11 mouse cellular contexts compared by ENCODE assay signal in genomic region chr5:27348181-27349095, GRCm38 (mm10).
DNase-seq lines count a peak whose midpoint lies in the region; ATAC-seq and TF ChIP-seq lines count a peak whose summit lies in the region.
"Had no signal": no experiment of that assay in that cellular context is flagged by ENCODE, and none has a peak within 500 bp of the region (broad histone marks: within the 10 kb centered on the region; RNA-seq: fewer than 3 reads in every experiment).

No protein-coding gene starts in this region.

- peak overlapping the region; percentile 26; the same call in 1 of the 2 replicates for H3K27ac ChIP-seq in midbrain, embryonic 13.5 days
- no peak overlapping the region for H3K27ac ChIP-seq in midbrain, embryonic 11.5 days (ENCODE audit: low read depth, low read length)
- H3K27ac ChIP-seq in forebrain, postnatal 0 days (ENCODE audit: low read depth, low read length), result peak overlapping the region; percentile 9; the same call in 1 of the 2 replicates
- H3K27ac ChIP-seq in olfactory bulb, adult 2 months (ENCODE audit: insufficient read depth, low read depth, low read length), result peak overlapping the region; percentile 61; the same call in 1 of the 2 replicates
- H3K27ac ChIP-seq: liver, embryonic 13.5 days had no signal

- WGBS in midbrain, embryonic 13.5 days, result 54% methylated on average over 5 of the region's 5 CpGs
- 63% methylated on average over 5 of the region's 5 CpGs for WGBS in midbrain, embryonic 11.5 days
- WGBS in forebrain, postnatal 0 days, result 36% methylated on average over 5 of the region's 5 CpGs
- 34% methylated on average over 5 of the region's 5 CpGs for WGBS in olfactory bulb, adult 2 months

- H3K36me3 ChIP-seq in midbrain, embryonic 13.5 days, result no peaks in the 10 kb centered on the region
- no peaks in the 10 kb centered on the region for H3K36me3 ChIP-seq in midbrain, embryonic 11.5 days (ENCODE audit: control insufficient read depth, insufficient read depth, low read length)
- H3K36me3 ChIP-seq in forebrain, postnatal 0 days (ENCODE audit: insufficient read depth), result no peaks in the 10 kb centered on the region
- H3K36me3 ChIP-seq: heart, embryonic 12.5 days; liver, embryonic 13.5 days had no signal

- no peak for ATAC-seq in midbrain, embryonic 13.5 days
- no peak for ATAC-seq in midbrain, embryonic 11.5 days (ENCODE audit: low FRiP score)
- ATAC-seq in forebrain, postnatal 0 days, result peak; percentile 47; the same call in 1 of the 2 replicates

- no peak for TF ChIP-seq POLR2A in olfactory bulb, adult 2 months (IDR thresholded peaks at IDR 0.05; ENCODE audit: insufficient read depth, low read depth, low read length)

- no peaks in the 10 kb centered on the region for H3K9me3 ChIP-seq in midbrain, embryonic 13.5 days
- no peaks in the 10 kb centered on the region for H3K9me3 ChIP-seq in midbrain, embryonic 11.5 days (ENCODE audit: control insufficient read depth, low read length)
- H3K9me3 ChIP-seq in forebrain, postnatal 0 days (ENCODE audit: low read length), result no peaks in the 10 kb centered on the region
- H3K9me3 ChIP-seq: heart, embryonic 12.5 days; liver, embryonic 13.5 days had no signal

- H3K4me2 ChIP-seq in midbrain, embryonic 13.5 days (replicated peaks), result no peak overlapping the region
- no peak overlapping the region for H3K4me2 ChIP-seq in midbrain, embryonic 11.5 days
- no peak overlapping the region for H3K4me2 ChIP-seq in forebrain, postnatal 0 days (ENCODE audit: low read depth)
- H3K4me2 ChIP-seq: heart, embryonic 12.5 days; liver, embryonic 13.5 days had no signal

- no peaks in the 10 kb centered on the region for H3K27me3 ChIP-seq in midbrain, embryonic 13.5 days
- no peaks in the 10 kb centered on the region for H3K27me3 ChIP-seq in midbrain, embryonic 11.5 days (ENCODE audit: control insufficient read depth, insufficient read depth, low read length)
- no peaks in the 10 kb centered on the region for H3K27me3 ChIP-seq in forebrain, postnatal 0 days (ENCODE audit: insufficient read depth, low read length)
- H3K27me3 ChIP-seq: heart, embryonic 12.5 days; liver, embryonic 13.5 days had no signal

- no peak overlapping the region for H3K4me3 ChIP-seq in midbrain, embryonic 13.5 days (replicated peaks)
- H3K4me3 ChIP-seq in midbrain, embryonic 11.5 days (ENCODE audit: low read depth, low read length), result no peak overlapping the region
- H3K4me3 ChIP-seq in forebrain, postnatal 0 days (ENCODE audit: low read depth, low read length), result no peak overlapping the region
- H3K4me3 ChIP-seq in olfactory bulb, adult 2 months (ENCODE audit: insufficient read depth, low read depth, low read length), result no peak overlapping the region
- H3K4me3 ChIP-seq: heart, embryonic 12.5 days; liver, embryonic 13.5 days had no signal

- peak; percentile 58 to 86 for DNase-seq in adrenal gland, adult (ENCODE audit: inconsistent age in 2 of 2, low spot score in 1 of 2)
- no peak for DNase-seq in adrenal gland, postnatal 4 days (ENCODE audit: low spot score in 2 of 2)
- no peak for DNase-seq in midbrain, embryonic 11.5 days (ENCODE audit: low spot score, missing footprints)
- no peak for DNase-seq in forebrain, postnatal 0 days
- DNase-seq in lung, postnatal 25 days (ENCODE audit: low spot score), result no peak
- no peak for DNase-seq in lung, adult 18-20 months
- DNase-seq: liver, embryonic 13.5 days; lung, postnatal 36 days had no signal

- no peak for TF ChIP-seq CTCF in forebrain, postnatal 0 days (IDR thresholded peaks at IDR 0.05; ENCODE audit: low read depth)
- no peak for TF ChIP-seq CTCF in olfactory bulb, adult 2 months (IDR thresholded peaks at IDR 0.05; ENCODE audit: insufficient read depth, low read depth, low read length)

- no peak overlapping the region for H3K9ac ChIP-seq in midbrain, embryonic 13.5 days (replicated peaks)
- no peak overlapping the region for H3K9ac ChIP-seq in midbrain, embryonic 11.5 days (ENCODE audit: low read length)
- H3K9ac ChIP-seq in forebrain, postnatal 0 days, result no peak overlapping the region
- H3K9ac ChIP-seq: heart, embryonic 12.5 days; liver, embryonic 13.5 days had no signal

- peaks cover 14% of the 10 kb centered on the region for H3K4me1 ChIP-seq in midbrain, embryonic 13.5 days (replicated peaks)
- peaks cover 10% of the 10 kb centered on the region; the same call in 1 of the 2 replicates for H3K4me1 ChIP-seq in midbrain, embryonic 11.5 days (ENCODE audit: control insufficient read depth, insufficient read depth, low read length)
- H3K4me1 ChIP-seq in forebrain, postnatal 0 days (ENCODE audit: insufficient read depth), result 0 out of 2 replicates have a peak, but pooled peaks cover 4% of the 10 kb centered on the region
- peaks cover 4% of the 10 kb centered on the region for H3K4me1 ChIP-seq in olfactory bulb, adult 2 months (ENCODE audit: control insufficient read depth, insufficient read depth, low read length)
- H3K4me1 ChIP-seq: heart, embryonic 12.5 days; liver, embryonic 13.5 days had no signal

Comparison
In these comparisons a context has a peak if more than half of its experiments do, and no peak if none do; other contexts are left out.
1. DNase-seq: peak in adrenal gland, adult (2 of 2); none in adrenal gland, postnatal 4 days (0 of 2), midbrain, embryonic 11.5 days (single experiment), forebrain, postnatal 0 days (single experiment), lung, postnatal 25 days (single experiment) and lung, adult 18-20 months (0 of 2).